In genomic region chr10:58405285-58405948, GRCm38 (mm10) we compare ENCODE assay signal across 12 mouse cellular contexts. TPM values are rescaled to one million over a fixed set of nuclear protein-coding genes. Genes with fewer than 3 reads are reported as not detected.
DNase-seq lines count a peak whose midpoint lies in the region; ATAC-seq lines count a peak whose summit lies in the region.
"Had no signal": no experiment of that assay in that cellular context is flagged by ENCODE, and none has a peak within 500 bp of the region (broad histone marks: within the 10 kb centered on the region; RNA-seq: fewer than 3 reads in every experiment).

No protein-coding gene starts in this region.

- WGBS in heart, embryonic 10.5 days: 51% methylated on average over 4 of the region's 4 CpGs
- 88% methylated on average over 4 of the region's 4 CpGs for whole genome bisulfite sequencing in neural tube, embryonic 13.5 days
- 15% methylated on average over 4 of the region's 4 CpGs for WGBS in liver, embryonic 16.5 days (ENCODE audit: insufficient replicate concordance)

- H3K9me3 ChIP-seq in heart, embryonic 10.5 days: no peaks in the 10 kb centered on the region
- H3K9me3 ChIP-seq in neural tube, embryonic 13.5 days: no peaks in the 10 kb centered on the region
- no peaks in the 10 kb centered on the region for H3K9me3 ChIP-seq in liver, embryonic 16.5 days (replicated peaks; ENCODE audit: control insufficient read depth, low read length)
- H3K9me3 ChIP-seq: forebrain, embryonic 10.5 days; hindbrain, embryonic 13.5 days; limb, embryonic 12.5 days had no signal

- H3K27ac ChIP-seq in heart, embryonic 10.5 days: peak overlapping the region; percentile 56; the same call in 1 of the 2 replicates
- H3K27ac ChIP-seq in neural tube, embryonic 13.5 days (replicated peaks): 0 out of 2 replicates have a peak overlapping the region, but pooled peaks have one; percentile 52
- H3K27ac ChIP-seq in liver, embryonic 16.5 days (ENCODE audit: low read length): peak overlapping the region; percentile 69
- H3K27ac ChIP-seq: forebrain, embryonic 10.5 days; hindbrain, embryonic 13.5 days; limb, embryonic 12.5 days had no signal

- no peak for DNase-seq in heart, embryonic 10.5 days (ENCODE audit: low spot score)
- DNase-seq in heart, postnatal 36 days: no peak
- no peak for DNase-seq in neural tube, embryonic 10.5 days (ENCODE audit: extremely low spot score, low spot score)
- no peak for DNase-seq in cerebellum, postnatal 4 days (ENCODE audit: low spot score in 2 of 2)
- no peak for DNase-seq in right cerebral cortex, postnatal 10 days (ENCODE audit: low spot score in 2 of 2)
- no peak for DNase-seq in frontal cortex, adult 2 months (ENCODE audit: extremely low spot score in 1 of 2, low spot score in 1 of 2)
- DNase-seq: cerebellum, postnatal 14 days had no signal

- peaks cover 39% of the 10 kb centered on the region for H3K4me1 ChIP-seq in heart, embryonic 10.5 days
- H3K4me1 ChIP-seq in neural tube, embryonic 13.5 days (replicated peaks): no peaks in the 10 kb centered on the region
- peaks cover 17% of the 10 kb centered on the region for H3K4me1 ChIP-seq in liver, embryonic 16.5 days (ENCODE audit: control insufficient read depth, low read depth, low read length)
- H3K4me1 ChIP-seq: forebrain, embryonic 10.5 days; hindbrain, embryonic 13.5 days; limb, embryonic 12.5 days had no signal

- intact Hi-C loops in heart, postnatal 36 days (cut with DNase I): loop anchor here (5.0 kb wide), 2 partner anchors 33 to 42 kb away; partner anchors contain the start of gene Ranbp2

- no peaks in the 10 kb centered on the region for H3K27me3 ChIP-seq in heart, embryonic 10.5 days (ENCODE audit: insufficient read depth, poor library complexity, severe bottlenecking)
- H3K27me3 ChIP-seq in neural tube, embryonic 13.5 days: no peaks in the 10 kb centered on the region
- H3K27me3 ChIP-seq in liver, embryonic 16.5 days (ENCODE audit: control insufficient read depth, insufficient read depth, low read depth, low read length): no peaks in the 10 kb centered on the region
- H3K27me3 ChIP-seq: hindbrain, embryonic 13.5 days; limb, embryonic 12.5 days had no signal

- no peak overlapping the region for H3K4me2 ChIP-seq in neural tube, embryonic 13.5 days
- 0 out of 2 replicates have a peak overlapping the region, but pooled peaks have one; percentile 0 for H3K4me2 ChIP-seq in liver, embryonic 16.5 days (ENCODE audit: low read depth, low read length)
- H3K4me2 ChIP-seq: hindbrain, embryonic 13.5 days; limb, embryonic 12.5 days had no signal

- no peak overlapping the region for H3K4me3 ChIP-seq in heart, embryonic 10.5 days
- no peak overlapping the region for H3K4me3 ChIP-seq in neural tube, embryonic 13.5 days
- H3K4me3 ChIP-seq in liver, embryonic 16.5 days (ENCODE audit: low read depth, low read length): no peak overlapping the region
- H3K4me3 ChIP-seq: forebrain, embryonic 10.5 days; hindbrain, embryonic 13.5 days; limb, embryonic 12.5 days had no signal

- no peak overlapping the region for H3K9ac ChIP-seq in neural tube, embryonic 13.5 days
- no peak overlapping the region for H3K9ac ChIP-seq in liver, embryonic 16.5 days (ENCODE audit: low read depth, low read length)
- H3K9ac ChIP-seq: hindbrain, embryonic 13.5 days; limb, embryonic 12.5 days had no signal

- H3K36me3 ChIP-seq in heart, embryonic 10.5 days: peaks cover 67% of the 10 kb centered on the region
- H3K36me3 ChIP-seq in neural tube, embryonic 13.5 days: peaks cover 41% of the 10 kb centered on the region
- H3K36me3 ChIP-seq in liver, embryonic 16.5 days (ENCODE audit: control insufficient read depth, insufficient read depth): peaks cover 37% of the 10 kb centered on the region

- no peak for ATAC-seq in neural tube, embryonic 13.5 days (ENCODE audit: low read depth)
- peak; percentile 71 for ATAC-seq in liver, embryonic 16.5 days (ENCODE audit: low read depth)

RNA-seq across cellular contexts. Expression of gene Ranbp2, which starts 41.3 kb away (rescaled TPM):
- polyA plus RNA-seq in heart, embryonic 10.5 days (2016; fragmentation: Nextera tagmentation; extraction: Ambion mirVana): 20.2 and 24.2 TPM in 2 replicates
- 10 to 100 TPM; 45.1 to 54.4 TPM for total RNA-seq in heart, postnatal 36 days (2021)
- polyA plus RNA-seq in neural tube, embryonic 13.5 days (2015; fragmentation: Nextera tagmentation; extraction: Ambion mirVana): 17.3 and 19.6 TPM in 2 replicates
- polyA plus RNA-seq in liver, embryonic 16.5 days (2015; fragmentation: Nextera tagmentation; extraction: Ambion mirVana): 18.2 and 20.9 TPM in 2 replicates
- 17.5 and 18.7 TPM in 2 replicates for polyA plus RNA-seq in frontal cortex, adult 2 months (2012; rRNA removed)
